Mouse (Mus musculus) embryonic fibroblast, embryonic 13.5 days (primary cell): Measurements from ENCODE around the gene Znhit2. TPM values are rescaled to one million over a fixed set of nuclear protein-coding genes. Genes with fewer than 3 reads are reported as not detected.

Experiments
- H3K27ac ChIP-seq: 2 replicates; pipeline ENCODE4 v1.5.1; 2012; ENCODE audit warnings: low read length, control low read depth, inconsistent platforms; ENCODE audit not compliant: insufficient read depth
- H3K4me1 ChIP-seq: 2 replicates; pipeline ENCODE4 v1.6.1; 2011; ENCODE audit warnings: low read length; ENCODE audit not compliant: control insufficient read depth, insufficient read depth
- H3K4me3 ChIP-seq: 2 replicates; pipeline ENCODE4 v1.5.1; 2011; ENCODE audit warnings: mild to moderate bottlenecking, control low read depth, low read length; ENCODE audit not compliant: insufficient read depth
- CTCF ChIP-seq: IDR thresholded peaks from 2 replicates; pipeline ENCODE4 v1.5.1; 2011; ENCODE audit warnings: mild to moderate bottlenecking, control low read depth, low read length, moderate library complexity, borderline replicate concordance; ENCODE audit not compliant: insufficient read depth
- POLR2A ChIP-seq: IDR thresholded peaks from 2 replicates; pipeline ENCODE4 v1.6.1; 2011; ENCODE audit warnings: low read depth, mild to moderate bottlenecking, control low read depth, low read length, moderate library complexity
- polyA plus RNA-seq: library from polyadenylated mRNA; stranded (reverse); fragments of >200 nt; gene quantifications from 2 replicates; pipeline ENCODE4 v1.2.4, GENCODE M21; 2011; ENCODE audit warnings: low read depth; ENCODE audit not compliant: missing spikeins, insufficient read length

Znhit2 gene
- polyA plus RNA-seq = 8.9 and 9.9 TPM in 2 replicates

GRCm38 (mm10) chr19:6061021-6061533 is at the start of gene Znhit2:
Znhit2 (plus strand) TSS chr19:6061192.
- H3K4me3 ChIP-seq = peak within 1 kb of the TSS; percentile 60
- peaks cover 4% of the 10 kb centered on the region; the same call in 1 of the 2 replicates for H3K4me1 ChIP-seq
- peak; percentile 68 for TF ChIP-seq POLR2A
- TF ChIP-seq CTCF = no peak
- H3K27ac ChIP-seq = peak within 1 kb of the TSS; percentile 84

- H3K4me1 ChIP-seq = no peaks in the 10 kb centered on the region
- no peak overlapping the region for H3K27ac ChIP-seq
- no peak for TF ChIP-seq POLR2A
- H3K4me3 ChIP-seq = no peak overlapping the region
Measured at GRCm38 (mm10) chr19:6013691-6014090, 47.3 kb upstream of the Znhit2 start.

GRCm38 (mm10) chr19:6014991-6015510 is 45.9 kb upstream of the Znhit2 start:
- Histone ChIP-seq H3K4me3 (peak overlapping the region; percentile 64), H3K4me1 (no peaks in the 10 kb centered on the region), H3K27ac (peak overlapping the region; percentile 37)
- no peak for TF ChIP-seq CTCF
- TF ChIP-seq POLR2A = peak; percentile 67

GRCm38 (mm10) chr19:6015511-6016315 is 45.3 kb upstream of the Znhit2 start, which contains the start of gene Capn1:
Capn1 (minus strand) TSS chr19:6015897.
- H3K4me3 ChIP-seq = peak within 1 kb of the TSS; percentile 64
- H3K27ac ChIP-seq = peak within 1 kb of the TSS; percentile 37
- TF ChIP-seq CTCF = peak; percentile 32; the same call in 1 of the 2 replicates
- peak; percentile 54 for TF ChIP-seq POLR2A
- no peaks in the 10 kb centered on the region for H3K4me1 ChIP-seq

- no peak for TF ChIP-seq CTCF
- no peak for TF ChIP-seq POLR2A
- H3K4me3 ChIP-seq = no peak overlapping the region
- no peaks in the 10 kb centered on the region for H3K4me1 ChIP-seq
- no peak overlapping the region for H3K27ac ChIP-seq
Measured at GRCm38 (mm10) chr19:6016532-6016931, 44.5 kb upstream of the Znhit2 start.

- Histone ChIP-seq H3K4me3 (no peak overlapping the region), H3K27ac (no peak overlapping the region), H3K4me1 (no peaks in the 10 kb centered on the region)
- TF ChIP-seq CTCF = peak; percentile 78
- TF ChIP-seq POLR2A = no peak
Measured at GRCm38 (mm10) chr19:6018142-6019089, 42.6 kb upstream of the Znhit2 start.

GRCm38 (mm10) chr19:6020276-6020675 is 40.7 kb upstream of the Znhit2 start:
- TF ChIP-seq POLR2A (no peak), CTCF (no peak)
- Histone ChIP-seq H3K4me1 (no peaks in the 10 kb centered on the region), H3K4me3 (no peak overlapping the region), H3K27ac (no peak overlapping the region)

- Histone ChIP-seq H3K4me1 (no peaks in the 10 kb centered on the region), H3K4me3 (no peak overlapping the region), H3K27ac (no peak overlapping the region)
- TF ChIP-seq CTCF (no peak), POLR2A (no peak)
Measured at GRCm38 (mm10) chr19:6023059-6023458, 37.9 kb upstream of the Znhit2 start.

- Histone ChIP-seq H3K4me3 (no peak overlapping the region), H3K27ac (no peak overlapping the region), H3K4me1 (no peaks in the 10 kb centered on the region)
- TF ChIP-seq POLR2A (no peak), CTCF (no peak)
Measured at GRCm38 (mm10) chr19:6023930-6024329, 37.1 kb upstream of the Znhit2 start.

- TF ChIP-seq CTCF (no peak), POLR2A (no peak)
- Histone ChIP-seq H3K27ac (no peak overlapping the region), H3K4me1 (no peaks in the 10 kb centered on the region), H3K4me3 (no peak overlapping the region)
Measured at GRCm38 (mm10) chr19:6028991-6029390, 32.0 kb upstream of the Znhit2 start.
